Mouse (Mus musculus) limb, embryonic 12.5 days (tissue): ENCODE measurements around the gene Lin54. TPM values are rescaled to one million over a fixed set of nuclear protein-coding genes. Genes with fewer than 3 reads are reported as not detected.
A peak's percentile ranks its signal among the peaks of the same experiment; 100 is the strongest.

Source experiments
- ATAC-seq: fragments of 200-750 bp; cut with Nextera tagmentation; 2 replicates; pipeline ENCODE4 v1.8.0; 2017; ENCODE audit warnings: low read depth, moderate TSS enrichment; ENCODE audit not compliant: insufficient number of reproducible peaks, insufficient read depth, low FRiP score, low TSS enrichment
- H3K27ac ChIP-seq: fragments of 300-500 bp; sonication (generic); 2 replicates; pipeline ENCODE4 v1.5.1; 2016; ENCODE audit warnings: mild to moderate bottlenecking, moderate library complexity
- H3K27me3 ChIP-seq: fragments of 300-500 bp; sonication (generic); 2 replicates; pipeline ENCODE4 v1.6.1; 2016; ENCODE audit warnings: mild to moderate bottlenecking, moderate library complexity
- H3K36me3 ChIP-seq: fragments of 300-500 bp; sonication (generic); 2 replicates; pipeline ENCODE4 v1.6.1; 2016; ENCODE audit warnings: mild to moderate bottlenecking, moderate library complexity
- H3K4me1 ChIP-seq: fragments of 300-500 bp; sonication (generic); replicated peaks from 2 replicates; pipeline ENCODE4 v1.6.1; 2016
- H3K4me2 ChIP-seq: fragments of 300-500 bp; sonication (generic); 2 replicates; pipeline ENCODE4 v1.6.1; 2016; ENCODE audit warnings: mild to moderate bottlenecking, moderate library complexity
- H3K4me3 ChIP-seq: fragments of 300-500 bp; sonication (generic); replicated peaks from 2 replicates; pipeline ENCODE4 v1.5.1; 2016; ENCODE audit warnings: mild to moderate bottlenecking
- H3K9ac ChIP-seq: fragments of 300-500 bp; sonication (generic); replicated peaks from 2 replicates; pipeline ENCODE4 v1.6.1; 2016; ENCODE audit warnings: mild to moderate bottlenecking, moderate library complexity
- H3K9me3 ChIP-seq: fragments of 300-500 bp; sonication (generic); 2 replicates; pipeline ENCODE4 v1.6.1; 2016; ENCODE audit warnings: mild to moderate bottlenecking, moderate library complexity
- WGBS: fragments of 180-500 bp; shearing (Covaris S2); methylation state at CpG from one replicate; pipeline ENCODE4 v1.1.7; 2016; 5-methylcytosine and 5-hydroxymethylcytosine counted together
- polyA plus RNA-seq: library from polyadenylated mRNA; unstranded; fragments of >200 nt; fragmentation: Nextera tagmentation; extraction: Ambion mirVana; gene quantifications from 2 replicates; pipeline ENCODE4 v1.2.1, GENCODE M21; 2016

Gene Lin54
- polyA plus RNA-seq, 1 experiment from 2014 or later: 14.6 TPM

DNA sequence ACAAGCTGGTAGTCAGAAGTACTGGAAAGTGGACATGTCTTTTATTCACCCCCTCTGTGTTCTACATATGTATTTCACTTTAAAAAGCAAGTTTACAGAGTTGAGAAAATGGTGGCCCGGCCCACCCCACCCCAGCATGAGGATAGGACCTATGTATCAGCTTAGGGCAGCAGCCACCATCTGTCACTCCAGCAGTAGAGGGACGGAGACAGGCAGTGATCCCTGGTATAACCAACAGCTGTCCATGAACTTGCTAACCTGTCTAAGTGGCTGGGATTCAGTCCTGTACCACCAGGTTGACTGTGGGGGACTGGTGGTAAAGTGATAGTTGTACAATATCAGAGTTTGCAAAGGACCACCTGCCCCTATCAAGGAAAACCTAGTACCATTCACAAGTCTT lies 82.4 kb downstream of the Lin54 start:
- Histone ChIP-seq H3K9ac (no peak overlapping the region), H3K4me1 (peaks cover 23% of the 10 kb centered on the region), H3K4me2 (no peak overlapping the region), H3K36me3 (peaks cover 53% of the 10 kb centered on the region), H3K4me3 (no peak overlapping the region), H3K27me3 (no peaks in the 10 kb centered on the region), H3K27ac (no peak overlapping the region), H3K9me3 (no peaks in the 10 kb centered on the region)
- 82% methylated on average over 2 of the region's 2 CpGs for WGBS
- no peak for ATAC-seq

DNA sequence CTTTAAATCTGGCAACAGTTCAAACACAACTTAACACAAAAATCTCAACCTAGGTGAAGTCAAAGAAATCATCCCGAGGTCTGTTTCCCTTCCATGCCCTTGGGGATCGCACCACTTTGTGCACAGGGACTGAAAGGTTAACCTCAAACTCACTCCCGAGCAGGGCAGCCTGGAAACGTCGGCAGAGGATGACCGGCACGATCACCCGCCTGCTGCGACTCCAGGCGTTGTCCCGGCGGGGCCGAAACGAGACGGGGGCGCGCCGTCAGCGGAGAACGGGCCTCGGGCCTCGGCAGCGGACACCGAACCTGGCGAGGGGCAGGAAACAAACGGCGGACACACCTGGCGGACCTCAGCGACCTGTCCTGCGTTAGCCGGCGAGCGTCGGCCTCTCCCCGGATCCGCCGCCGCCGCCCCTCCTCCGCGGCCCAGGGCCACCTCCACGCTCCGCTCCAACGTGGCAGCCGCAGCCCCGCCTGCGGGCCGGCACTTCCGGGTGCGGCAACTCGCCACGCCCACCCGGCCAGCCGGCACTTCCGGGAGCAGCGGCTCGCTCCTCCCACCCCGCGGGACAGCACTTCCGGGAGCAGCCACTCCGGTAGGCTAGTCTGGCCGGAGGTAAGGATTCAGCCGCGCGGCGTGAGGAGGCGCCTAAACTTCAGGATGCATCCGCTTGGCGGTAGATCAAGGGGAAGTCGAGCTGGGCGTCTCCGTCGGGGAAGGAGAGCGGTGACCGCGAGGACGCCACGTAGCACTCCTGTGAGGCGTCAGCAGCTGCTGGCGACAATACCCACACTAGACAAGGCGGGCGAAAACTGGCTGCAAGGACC lies 84.5 kb downstream of the Lin54 start, which contains the start of gene Sec31a:
Gene Sec31a (minus strand): TSS at position 474 of the 830 bp plus-strand sequence.
- Histone ChIP-seq H3K36me3 (peaks cover 37% of the 10 kb centered on the region), H3K9ac (peak within 1 kb of the TSS; percentile 82), H3K27ac (peak within 1 kb of the TSS; percentile 91), H3K4me1 (peaks cover 18% of the 10 kb centered on the region), H3K4me3 (peak within 1 kb of the TSS; percentile 85), H3K4me2 (peak within 1 kb of the TSS; percentile 61), H3K27me3 (no peaks in the 10 kb centered on the region), H3K9me3 (no peaks in the 10 kb centered on the region)
- under 1% methylated on average over 82 of the region's 82 CpGs for WGBS
- peak; percentile 94 for ATAC-seq

DNA sequence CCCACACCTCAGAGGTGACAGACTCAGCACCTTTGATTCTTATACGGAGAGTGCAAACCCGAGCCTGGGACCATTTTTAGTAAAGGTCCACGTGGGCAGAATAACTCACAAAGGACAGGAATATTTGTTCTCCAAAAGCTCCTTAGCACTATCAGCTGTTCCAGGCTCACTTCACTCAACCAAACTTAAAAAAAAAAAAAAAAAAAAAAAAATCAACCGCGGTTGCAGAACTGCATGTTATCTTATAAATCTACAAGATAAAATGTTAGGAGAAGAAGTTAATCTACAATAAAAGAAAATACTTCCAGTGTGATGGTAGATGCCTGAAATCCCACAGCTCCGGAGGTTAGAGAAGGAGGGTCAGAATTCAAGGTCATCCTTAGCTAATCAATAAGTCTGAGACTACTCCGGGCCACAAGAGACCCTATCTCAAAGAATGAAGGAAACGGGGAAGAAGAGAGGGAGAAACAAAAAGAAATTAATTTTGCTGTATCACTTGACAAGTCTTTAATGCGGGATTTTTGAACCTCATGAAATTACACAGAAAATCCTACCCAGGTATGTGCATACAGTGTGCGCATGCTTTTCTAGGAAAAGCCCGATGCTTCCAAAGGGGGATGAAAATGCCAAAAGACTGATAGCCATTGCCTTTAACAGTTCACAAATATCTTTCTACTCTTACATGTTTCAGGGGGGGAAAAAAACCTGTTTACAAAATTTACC lies 85.8 kb downstream of the Lin54 start:
- H3K9ac ChIP-seq: peak overlapping the region; percentile 50
- no peaks in the 10 kb centered on the region for H3K9me3 ChIP-seq
- 54% methylated on average over 11 of the region's 11 CpGs for WGBS
- H3K4me3 ChIP-seq: peak overlapping the region; percentile 85
- peaks cover 24% of the 10 kb centered on the region for H3K36me3 ChIP-seq
- peaks cover 18% of the 10 kb centered on the region for H3K4me1 ChIP-seq
- H3K4me2 ChIP-seq: peak overlapping the region; percentile 61
- H3K27ac ChIP-seq: no peak overlapping the region
- no peak for ATAC-seq
- H3K27me3 ChIP-seq: no peaks in the 10 kb centered on the region

DNA sequence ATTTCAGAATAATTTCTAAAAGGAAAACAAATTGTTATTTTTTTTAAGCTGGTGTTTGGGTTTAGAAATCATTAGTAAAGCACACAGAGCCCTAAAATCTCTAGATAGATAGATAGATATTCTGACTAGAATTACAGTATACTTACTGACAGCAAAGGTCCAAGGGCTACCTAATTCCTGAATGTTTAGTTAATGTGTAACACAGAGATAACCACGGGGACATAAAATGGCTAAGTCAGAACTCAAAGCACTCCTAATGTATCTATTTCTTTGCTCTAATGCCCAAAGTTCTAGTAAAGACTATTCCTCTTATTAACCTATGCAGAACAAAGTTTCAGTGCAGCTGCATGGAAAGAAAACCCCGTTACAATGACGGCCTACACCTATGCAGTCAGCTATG lies 87.6 kb downstream of the Lin54 start:
- Histone ChIP-seq H3K36me3 (peaks cover 19% of the 10 kb centered on the region), H3K4me2 (no peak overlapping the region), H3K9me3 (no peaks in the 10 kb centered on the region), H3K4me3 (no peak overlapping the region), H3K9ac (no peak overlapping the region), H3K27ac (no peak overlapping the region), H3K27me3 (no peaks in the 10 kb centered on the region), H3K4me1 (peaks cover 18% of the 10 kb centered on the region)
- no peak for ATAC-seq
- WGBS: 87% methylated on average over 3 of the region's 3 CpGs

DNA sequence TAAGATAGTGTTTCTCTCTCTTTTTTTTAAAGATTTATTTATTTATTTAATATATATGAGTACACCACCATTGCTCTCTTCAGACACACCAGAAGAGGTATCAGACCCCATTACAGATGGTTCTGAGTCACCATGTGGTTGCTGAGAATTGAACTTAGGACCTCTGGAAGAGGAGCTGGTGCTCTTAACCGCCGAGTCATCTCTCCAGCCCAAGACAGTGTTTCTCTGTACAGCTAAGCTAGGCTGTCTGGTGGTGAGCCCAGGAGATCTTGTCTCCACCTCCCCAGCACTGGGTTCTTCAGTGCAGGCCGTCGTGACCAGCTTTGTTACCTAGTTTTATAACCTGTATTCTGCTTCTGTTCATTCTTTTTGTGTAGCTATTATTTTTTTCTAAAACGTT lies 90.2 kb downstream of the Lin54 start:
- H3K27me3 ChIP-seq: no peaks in the 10 kb centered on the region
- ATAC-seq: no peak
- H3K4me1 ChIP-seq: peaks cover 12% of the 10 kb centered on the region
- H3K27ac ChIP-seq: no peak overlapping the region
- no peak overlapping the region for H3K4me3 ChIP-seq
- H3K4me2 ChIP-seq: no peak overlapping the region
- no peak overlapping the region for H3K9ac ChIP-seq
- 88% methylated on average over 5 of the region's 5 CpGs for WGBS
- peaks cover 39% of the 10 kb centered on the region for H3K36me3 ChIP-seq
- no peaks in the 10 kb centered on the region for H3K9me3 ChIP-seq

DNA sequence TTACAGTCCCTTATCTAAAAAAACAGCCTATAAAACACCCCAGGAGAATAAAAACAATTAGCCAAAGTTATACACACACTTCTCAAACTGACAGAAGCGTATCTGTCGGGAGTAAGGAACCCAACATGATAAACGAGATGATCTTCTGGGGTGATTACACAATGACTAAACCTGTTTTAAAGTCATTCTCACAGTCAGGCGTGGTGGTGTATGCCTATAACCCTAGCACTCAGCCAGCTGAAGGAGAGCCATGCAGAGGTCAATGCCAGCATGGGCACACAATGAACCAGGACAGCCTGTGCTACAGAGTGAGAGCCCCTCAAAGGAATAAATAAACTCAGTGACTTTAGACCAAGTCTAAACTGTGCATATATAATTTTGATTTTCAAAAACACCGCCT lies 92.0 kb downstream of the Lin54 start:
- Histone ChIP-seq H3K4me2 (no peak overlapping the region), H3K36me3 (peaks cover 55% of the 10 kb centered on the region), H3K4me3 (no peak overlapping the region), H3K9ac (no peak overlapping the region), H3K9me3 (no peaks in the 10 kb centered on the region), H3K27ac (no peak overlapping the region), H3K4me1 (no peaks in the 10 kb centered on the region; the same call in 1 of the 2 replicates), H3K27me3 (no peaks in the 10 kb centered on the region)
- ATAC-seq: no peak
- 88% methylated on average over 5 of the region's 5 CpGs for WGBS

DNA sequence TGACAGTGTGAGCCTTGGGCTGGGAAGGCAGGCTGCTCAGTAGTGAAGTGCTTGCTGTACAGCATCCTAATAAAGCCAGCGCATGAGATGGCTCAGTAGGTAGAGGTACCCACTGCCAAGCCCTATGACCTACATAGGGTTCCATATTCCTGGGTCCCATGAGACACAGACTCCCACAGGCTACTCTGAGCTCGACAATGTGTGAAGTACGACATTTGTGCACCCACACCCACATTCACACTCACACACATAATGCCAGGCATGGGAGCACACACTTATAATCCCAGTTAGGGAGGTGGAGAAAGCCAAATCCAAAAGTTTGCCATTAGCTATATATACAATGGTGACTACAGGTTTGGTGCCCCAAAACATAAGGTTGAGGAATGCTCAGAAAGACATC lies 103.7 kb downstream of the Lin54 start:
- H3K4me2 ChIP-seq: no peak overlapping the region
- H3K4me3 ChIP-seq: no peak overlapping the region
- 95% methylated on average over 3 of the region's 3 CpGs for WGBS
- H3K27me3 ChIP-seq: no peaks in the 10 kb centered on the region
- peaks cover 95% of the 10 kb centered on the region for H3K36me3 ChIP-seq
- no peaks in the 10 kb centered on the region for H3K4me1 ChIP-seq
- H3K27ac ChIP-seq: no peak overlapping the region
- no peaks in the 10 kb centered on the region for H3K9me3 ChIP-seq
- H3K9ac ChIP-seq: no peak overlapping the region
- ATAC-seq: no peak

DNA sequence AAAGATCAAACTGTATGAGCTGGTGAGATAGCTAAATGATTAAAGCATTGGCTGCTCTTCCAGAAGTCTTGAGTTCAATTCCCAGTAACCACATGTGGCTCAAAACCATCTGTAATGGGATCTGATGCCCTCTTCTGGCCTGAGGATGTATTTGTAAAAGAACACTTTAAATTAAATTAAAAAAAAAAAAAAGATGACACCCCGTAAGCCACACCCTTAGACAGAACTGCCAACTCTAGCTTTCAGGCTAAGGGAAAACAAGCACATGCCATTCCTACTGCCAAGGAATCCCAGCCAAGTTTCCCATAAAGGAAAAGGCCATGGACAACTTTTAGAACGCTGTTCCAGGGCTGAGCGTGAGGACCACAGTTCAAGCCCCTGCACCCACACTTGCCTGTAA lies 106.8 kb downstream of the Lin54 start:
- Histone ChIP-seq H3K4me2 (no peak overlapping the region), H3K27ac (no peak overlapping the region), H3K27me3 (no peaks in the 10 kb centered on the region), H3K4me3 (no peak overlapping the region), H3K9ac (no peak overlapping the region), H3K36me3 (peaks cover 100% of the 10 kb centered on the region), H3K4me1 (no peaks in the 10 kb centered on the region), H3K9me3 (no peaks in the 10 kb centered on the region)
- no peak for ATAC-seq
- 90% methylated on average over 3 of the region's 3 CpGs for WGBS

DNA sequence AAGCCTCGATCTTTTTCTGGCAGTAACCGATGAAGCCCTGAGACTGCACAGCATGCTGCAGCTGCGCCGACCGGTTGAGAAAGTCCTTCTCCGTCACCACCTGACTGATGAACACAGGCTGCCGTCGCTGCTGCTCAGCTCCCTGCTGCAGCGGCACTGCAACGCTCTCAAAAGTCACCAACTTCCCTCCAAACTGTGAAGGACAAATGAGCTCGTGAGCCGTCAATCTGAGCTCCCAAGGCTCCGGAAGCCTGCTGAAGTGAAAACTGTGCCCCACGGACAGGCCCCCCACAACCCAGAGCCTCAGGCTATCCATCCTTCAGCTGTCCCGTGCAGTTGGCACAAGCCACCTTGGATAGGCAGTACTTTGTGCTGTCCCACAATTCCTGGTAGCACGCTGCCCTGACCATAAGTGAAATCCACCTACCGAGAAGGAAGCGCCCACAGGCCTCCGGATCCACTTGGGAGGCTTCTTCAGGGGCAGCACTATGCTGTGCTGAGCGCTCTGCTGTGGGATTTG lies 107.9 kb downstream of the Lin54 start:
- Histone ChIP-seq H3K36me3 (peaks cover 97% of the 10 kb centered on the region), H3K4me2 (no peak overlapping the region), H3K4me3 (no peak overlapping the region), H3K27ac (no peak overlapping the region), H3K9me3 (no peaks in the 10 kb centered on the region), H3K4me1 (no peaks in the 10 kb centered on the region), H3K27me3 (no peaks in the 10 kb centered on the region), H3K9ac (no peak overlapping the region)
- WGBS: 92% methylated on average over 20 of the region's 20 CpGs
- no peak for ATAC-seq
